Comparison of ENCODE assay signal across 9 mouse cellular contexts in the genomic region with DNA sequence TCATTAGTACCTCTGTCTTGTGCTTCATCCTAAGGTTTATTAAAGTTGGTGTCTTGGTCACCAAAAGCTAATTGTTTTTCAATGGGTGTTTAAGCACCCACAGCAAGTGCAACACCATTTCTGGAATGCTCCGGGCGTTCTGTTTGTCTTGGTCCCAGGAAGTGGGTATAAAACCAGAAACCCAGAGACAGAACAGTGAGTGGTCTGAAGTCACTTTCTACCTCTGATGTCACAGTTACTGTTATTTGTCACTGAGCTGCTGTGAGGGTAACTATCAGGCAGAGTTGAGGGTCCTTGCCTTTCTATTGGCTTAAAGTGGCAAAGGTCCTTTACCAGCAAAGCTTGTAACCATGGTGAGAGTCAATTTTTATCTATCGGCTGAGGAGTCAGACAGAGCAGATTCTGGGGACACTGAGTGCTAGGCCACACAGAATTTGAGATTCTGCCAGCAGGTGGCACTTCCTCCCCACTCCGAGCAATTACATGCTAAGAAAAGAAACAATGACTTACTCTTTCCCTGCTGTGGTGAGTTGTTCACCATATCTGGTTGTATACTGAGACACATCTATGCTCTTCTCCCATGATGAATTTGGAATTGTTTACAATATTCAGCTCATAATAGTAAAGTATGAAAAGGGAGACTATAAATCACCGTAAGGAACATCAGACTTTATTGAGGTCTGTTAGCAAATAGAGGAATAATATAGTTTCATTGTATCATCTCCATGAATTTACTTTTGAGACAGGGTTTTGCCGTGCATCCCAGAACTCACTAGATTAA. TPM values are rescaled to one million over a fixed set of nuclear protein-coding genes. Genes with fewer than 3 reads are reported as not detected.
A peak's percentile ranks its signal among the peaks of the same experiment; 100 is the strongest.
DNase-seq lines count a peak whose midpoint lies in the region; ATAC-seq lines count a peak whose summit lies in the region.
"Had no signal": no experiment of that assay in that cellular context is flagged by ENCODE, and none has a peak within 500 bp of the region (broad histone marks: within the 10 kb centered on the region; RNA-seq: fewer than 3 reads in every experiment).

No protein-coding gene starts in this region.

- H3K27ac ChIP-seq in heart, embryonic 16.5 days (ENCODE audit: low read length) = no peak overlapping the region
- H3K27ac ChIP-seq in limb, embryonic 13.5 days = no peak overlapping the region
- H3K27ac ChIP-seq in midbrain, embryonic 16.5 days (ENCODE audit: low read length) = no peak overlapping the region

- no peak overlapping the region; the same call in 1 of the 2 replicates for H3K9ac ChIP-seq in heart, embryonic 16.5 days (ENCODE audit: low read length)
- no peak overlapping the region for H3K9ac ChIP-seq in limb, embryonic 13.5 days
- H3K9ac ChIP-seq in midbrain, embryonic 16.5 days (ENCODE audit: low read depth, low read length) = no peak overlapping the region

- peaks cover 10% of the 10 kb centered on the region for H3K4me1 ChIP-seq in heart, embryonic 16.5 days (ENCODE audit: control insufficient read depth, insufficient read depth, low read length)
- H3K4me1 ChIP-seq in limb, embryonic 13.5 days = peaks cover 18% of the 10 kb centered on the region
- H3K4me1 ChIP-seq in midbrain, embryonic 16.5 days (ENCODE audit: control insufficient read depth, insufficient read depth, low read length) = peaks cover 20% of the 10 kb centered on the region

- H3K27me3 ChIP-seq in heart, embryonic 16.5 days (ENCODE audit: control insufficient read depth, insufficient read depth, low read length) = peaks cover 19% of the 10 kb centered on the region
- peaks cover 13% of the 10 kb centered on the region for H3K27me3 ChIP-seq in limb, embryonic 13.5 days
- peaks cover 22% of the 10 kb centered on the region for H3K27me3 ChIP-seq in midbrain, embryonic 16.5 days (ENCODE audit: control insufficient read depth, insufficient read depth, low read depth, low read length)

- peak overlapping the region; percentile 99 for H3K4me2 ChIP-seq in heart, embryonic 16.5 days (ENCODE audit: low read depth, low read length)
- H3K4me2 ChIP-seq in limb, embryonic 13.5 days (replicated peaks) = peak overlapping the region; percentile 98
- H3K4me2 ChIP-seq in midbrain, embryonic 16.5 days (ENCODE audit: low read length) = peak overlapping the region; percentile 97

- peak; percentile 32 for DNase-seq in right cerebral cortex, adult 18-20 months
- DNase-seq in right cerebral cortex, postnatal 36 days (ENCODE audit: low spot score in 2 of 2) = no peak
- peak; percentile 57 for DNase-seq in cerebellum, adult 9-10 months
- no peak for DNase-seq in urinary bladder, postnatal 4 days (ENCODE audit: low spot score in 2 of 2)
- no peak for DNase-seq in adipocyte (ENCODE audit: low spot score)

- H3K9me3 ChIP-seq in heart, embryonic 16.5 days (replicated peaks; ENCODE audit: control insufficient read depth, low read length) = no peaks in the 10 kb centered on the region
- H3K9me3 ChIP-seq in limb, embryonic 13.5 days = no peaks in the 10 kb centered on the region
- no peaks in the 10 kb centered on the region for H3K9me3 ChIP-seq in midbrain, embryonic 16.5 days (replicated peaks; ENCODE audit: control insufficient read depth, low read length, poor library complexity, severe bottlenecking)

- WGBS in heart, embryonic 16.5 days = 46% methylated on average over 6 of the region's 6 CpGs
- WGBS in limb, embryonic 13.5 days = 60% methylated on average over 6 of the region's 6 CpGs
- 42% methylated on average over 6 of the region's 6 CpGs for WGBS in midbrain, embryonic 16.5 days

- no peaks in the 10 kb centered on the region for H3K36me3 ChIP-seq in heart, embryonic 16.5 days (ENCODE audit: control insufficient read depth, insufficient read depth)
- H3K36me3 ChIP-seq in limb, embryonic 13.5 days = no peaks in the 10 kb centered on the region
- no peaks in the 10 kb centered on the region for H3K36me3 ChIP-seq in midbrain, embryonic 16.5 days (ENCODE audit: control insufficient read depth, insufficient read depth, low read length)

- no peak overlapping the region for H3K4me3 ChIP-seq in heart, embryonic 16.5 days (ENCODE audit: low read length)
- peak overlapping the region; percentile 62; the same call in 1 of the 2 replicates for H3K4me3 ChIP-seq in limb, embryonic 13.5 days
- no peak overlapping the region for H3K4me3 ChIP-seq in midbrain, embryonic 16.5 days (ENCODE audit: low read depth, low read length)
- H3K4me3 ChIP-seq: erythroblast, embryonic 14.5 days had no signal

- no peak for ATAC-seq in heart, embryonic 16.5 days (replicated peaks; ENCODE audit: extremely low read depth, insufficient read depth, low FRiP score)
- 0 out of 2 replicates have a peak, but pooled peaks have one; percentile 16 for ATAC-seq in limb, embryonic 13.5 days (ENCODE audit: low FRiP score, low read depth)
- ATAC-seq in midbrain, embryonic 16.5 days = peak; percentile 76

RNA-seq across cellular contexts. Expression of a gene that starts 1.0 kb away (rescaled TPM):
- polyA plus RNA-seq in heart, embryonic 16.5 days (2015; fragmentation: Nextera tagmentation; extraction: Ambion mirVana) = 0.05 and 0.14 TPM in 2 replicates
- 1.2 TPM in 2 replicates for polyA plus RNA-seq in limb, embryonic 13.5 days (2015; fragmentation: Nextera tagmentation; extraction: Ambion mirVana)
- 0.24 and 0.44 TPM in 2 replicates for polyA plus RNA-seq in midbrain, embryonic 16.5 days (2015; fragmentation: Nextera tagmentation; extraction: Ambion mirVana)
- polyA plus RNA-seq: erythroblast, embryonic 14.5 days had no signal

RNA-seq across cellular contexts. Expression of a gene that starts 14.2 kb away (rescaled TPM):
- polyA plus RNA-seq in heart, embryonic 16.5 days (2015; fragmentation: Nextera tagmentation; extraction: Ambion mirVana) = 28.3 and 31.5 TPM in 2 replicates
- 45.8 and 46.0 TPM in 2 replicates for polyA plus RNA-seq in limb, embryonic 13.5 days (2015; fragmentation: Nextera tagmentation; extraction: Ambion mirVana)
- 30.7 and 32.0 TPM in 2 replicates for polyA plus RNA-seq in midbrain, embryonic 16.5 days (2015; fragmentation: Nextera tagmentation; extraction: Ambion mirVana)

RNA-seq across cellular contexts. Expression of a gene that starts 53.8 kb away (rescaled TPM):
- 22.8 and 27.9 TPM in 2 replicates for polyA plus RNA-seq in heart, embryonic 16.5 days (2015; fragmentation: Nextera tagmentation; extraction: Ambion mirVana)
- 31.1 and 32.5 TPM in 2 replicates for polyA plus RNA-seq in limb, embryonic 13.5 days (2015; fragmentation: Nextera tagmentation; extraction: Ambion mirVana)
- polyA plus RNA-seq in midbrain, embryonic 16.5 days (2015; fragmentation: Nextera tagmentation; extraction: Ambion mirVana) = 31.1 and 35.9 TPM in 2 replicates

Comparison
In these comparisons a context has a peak if more than half of its experiments do, and no peak if none do; other contexts are left out.
1. DNase-seq: peak in right cerebral cortex, adult 18-20 months (single experiment) and cerebellum, adult 9-10 months (single experiment); none in right cerebral cortex, postnatal 36 days (0 of 2), urinary bladder, postnatal 4 days (0 of 2) and adipocyte (single experiment).
2. Peak in every context shown above with its lines, with median percentiles within 50 percentile points of each other: H3K4me2 ChIP-seq.